Mouse (Mus musculus) hindbrain, embryonic 15.5 days (tissue): ENCODE data around the gene Oxa1l. TPM values are rescaled to one million over a fixed set of nuclear protein-coding genes. Genes with fewer than 3 reads are reported as not detected.
A peak's percentile ranks its signal among the peaks of the same experiment; 100 is the strongest.
"Not testable (repeated sequence)": the region's sequence is repeated elsewhere in the genome, so short reads cannot be mapped to it uniquely, and the experiment has no call there.

ENCODE experiments used
- ATAC-seq: fragments of 200-750 bp; cut with Nextera tagmentation; 2 replicates; pipeline ENCODE4 v1.8.0; 2017; ENCODE audit warnings: low read depth, moderate number of reproducible peaks, moderate TSS enrichment; ENCODE audit not compliant: low FRiP score
- H3K27ac ChIP-seq: fragments of 300-500 bp; sonication (generic); replicated peaks from 2 replicates; pipeline ENCODE4 v1.5.1; 2015; ENCODE audit warnings: mild to moderate bottlenecking, inconsistent platforms
- H3K27me3 ChIP-seq: fragments of 300-500 bp; sonication (generic); 2 replicates; pipeline ENCODE4 v1.6.1; 2015; ENCODE audit warnings: control low read depth, inconsistent platforms
- H3K36me3 ChIP-seq: fragments of 300-500 bp; sonication (generic); 2 replicates; pipeline ENCODE4 v1.6.1; 2015; ENCODE audit warnings: control low read depth, inconsistent platforms
- H3K4me1 ChIP-seq: fragments of 300-500 bp; sonication (generic); replicated peaks from 2 replicates; pipeline ENCODE4 v1.6.1; 2015; ENCODE audit warnings: control low read depth, inconsistent platforms
- H3K4me2 ChIP-seq: fragments of 300-500 bp; sonication (generic); 2 replicates; pipeline ENCODE4 v1.6.1; 2015; ENCODE audit warnings: moderate library complexity, mild to moderate bottlenecking, inconsistent platforms
- H3K4me3 ChIP-seq: fragments of 300-500 bp; sonication (generic); 2 replicates; pipeline ENCODE4 v1.5.1; 2015; ENCODE audit warnings: mild to moderate bottlenecking, inconsistent platforms
- H3K9ac ChIP-seq: fragments of 300-500 bp; sonication (generic); 2 replicates; pipeline ENCODE4 v1.6.1; 2015; ENCODE audit warnings: inconsistent platforms
- H3K9me3 ChIP-seq: fragments of 300-500 bp; sonication (generic); 2 replicates; pipeline ENCODE4 v1.6.1; 2016; ENCODE audit warnings: control low read depth, inconsistent platforms
- WGBS: fragments of 180-500 bp; shearing (Covaris S2); methylation state at CpG from one replicate; pipeline ENCODE4 v1.1.7; 2015; 5-methylcytosine and 5-hydroxymethylcytosine counted together
- polyA plus RNA-seq: library from polyadenylated mRNA; unstranded; fragments of >200 nt; fragmentation: Nextera tagmentation; extraction: Ambion mirVana; gene quantifications from 2 replicates; pipeline ENCODE4 v1.2.1, GENCODE M21; 2015

The Oxa1l gene
- polyA plus RNA-seq: 55.1 and 58.5 TPM in 2 replicates

DNA sequence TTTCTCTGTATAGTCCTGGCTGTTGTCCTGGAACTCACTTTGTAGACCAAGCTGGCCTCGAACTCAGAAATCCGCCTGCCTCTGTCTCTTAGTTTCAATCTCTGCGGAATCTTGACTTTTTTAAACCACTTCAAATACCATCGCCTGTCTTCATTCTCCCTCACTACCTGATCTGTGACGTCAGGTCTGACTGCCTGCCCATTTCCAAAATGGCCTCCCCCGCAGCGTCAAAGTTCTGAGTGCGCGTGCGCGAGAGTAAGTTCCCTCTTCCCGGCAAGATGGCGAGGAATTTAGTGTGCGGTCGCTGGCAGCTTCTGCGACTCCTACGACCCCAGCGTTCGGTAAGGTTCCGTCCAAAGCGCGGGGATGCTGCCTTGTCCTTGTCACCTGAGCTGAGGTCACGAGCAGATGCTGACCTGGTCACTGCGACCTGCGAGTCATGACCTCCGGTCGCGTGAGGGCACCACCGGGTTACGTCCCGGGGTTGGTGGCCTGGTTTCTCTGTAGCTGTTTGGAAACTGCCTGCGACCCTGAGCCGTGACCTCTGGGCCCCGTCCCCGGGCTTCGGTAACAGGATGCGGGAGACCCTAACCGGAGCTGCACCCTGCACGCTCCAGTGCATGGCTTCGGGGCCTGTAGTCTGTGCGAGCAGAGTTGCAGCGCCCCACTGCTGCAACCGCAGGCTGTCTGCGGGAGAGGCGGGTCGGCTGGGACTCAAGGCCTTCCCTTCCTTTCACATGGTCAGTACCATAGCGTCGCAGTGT lies at the start of gene Oxa1l:
Oxa1l (plus strand) TSS at position 258 of the 764 bp plus-strand sequence.
- peak within 1 kb of the TSS; percentile 77 for H3K4me2 ChIP-seq
- peak within 1 kb of the TSS; percentile 82 for H3K27ac ChIP-seq
- H3K9ac ChIP-seq: peak within 1 kb of the TSS; percentile 82
- peak; percentile 91 for ATAC-seq
- WGBS: under 1% methylated on average over 48 of the region's 48 CpGs
- H3K27me3 ChIP-seq: no peaks in the 10 kb centered on the region
- peaks cover 22% of the 10 kb centered on the region for H3K36me3 ChIP-seq
- peaks cover 18% of the 10 kb centered on the region for H3K4me1 ChIP-seq
- H3K9me3 ChIP-seq: no peaks in the 10 kb centered on the region
- H3K4me3 ChIP-seq: peak within 1 kb of the TSS; percentile 67

DNA sequence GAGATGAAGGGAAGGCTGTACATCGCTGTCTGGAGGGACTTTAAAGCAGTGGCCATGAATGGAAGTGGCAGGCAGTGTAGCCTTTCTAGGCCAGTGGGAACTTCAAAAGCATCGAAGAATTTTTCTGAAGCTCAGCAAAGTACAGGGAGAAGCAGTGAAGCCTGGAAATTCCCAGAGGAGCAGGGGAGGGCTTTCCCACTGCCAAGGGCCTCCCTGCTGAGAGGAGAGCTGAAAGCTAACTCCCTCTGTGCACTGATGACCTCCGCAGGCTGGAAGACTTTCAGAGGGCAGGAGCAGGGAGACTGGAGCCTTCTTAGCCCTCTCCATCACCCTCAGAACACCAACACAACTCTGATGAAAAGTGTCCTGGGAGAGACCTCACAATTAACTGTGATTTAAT lies 48.9 kb upstream of the Oxa1l start:
- H3K4me2 ChIP-seq: no peak overlapping the region
- H3K9ac ChIP-seq: no peak overlapping the region
- H3K9me3 ChIP-seq: no peaks in the 10 kb centered on the region
- no peak overlapping the region for H3K27ac ChIP-seq
- no peaks in the 10 kb centered on the region for H3K4me1 ChIP-seq
- H3K4me3 ChIP-seq: no peak overlapping the region
- ATAC-seq: no peak
- H3K27me3 ChIP-seq: no peaks in the 10 kb centered on the region; the same call in 1 of the 2 replicates
- 33% methylated on average over 3 of the region's 3 CpGs for WGBS
- no peaks in the 10 kb centered on the region for H3K36me3 ChIP-seq

GRCm38 (mm10) chr14:54321556-54322376 lies 38.9 kb upstream of the Oxa1l start:
- Histone ChIP-seq H3K4me1 (no peaks in the 10 kb centered on the region), H3K27ac (no peak overlapping the region), H3K4me2 (no peak overlapping the region), H3K36me3 (no peaks in the 10 kb centered on the region), H3K27me3 (no peaks in the 10 kb centered on the region), H3K9me3 (no peaks in the 10 kb centered on the region), H3K9ac (no peak overlapping the region), H3K4me3 (no peak overlapping the region)
- WGBS: 67% methylated on average over 18 of the region's 18 CpGs
- ATAC-seq: no peak

- WGBS: 81% methylated on average over 5 of the region's 5 CpGs
- H3K4me1 ChIP-seq: no peaks in the 10 kb centered on the region
- no peak for ATAC-seq
These were observed 36.1 kb upstream of the Oxa1l start for GRCm38 (mm10) chr14:54324486-54324885.

DNA sequence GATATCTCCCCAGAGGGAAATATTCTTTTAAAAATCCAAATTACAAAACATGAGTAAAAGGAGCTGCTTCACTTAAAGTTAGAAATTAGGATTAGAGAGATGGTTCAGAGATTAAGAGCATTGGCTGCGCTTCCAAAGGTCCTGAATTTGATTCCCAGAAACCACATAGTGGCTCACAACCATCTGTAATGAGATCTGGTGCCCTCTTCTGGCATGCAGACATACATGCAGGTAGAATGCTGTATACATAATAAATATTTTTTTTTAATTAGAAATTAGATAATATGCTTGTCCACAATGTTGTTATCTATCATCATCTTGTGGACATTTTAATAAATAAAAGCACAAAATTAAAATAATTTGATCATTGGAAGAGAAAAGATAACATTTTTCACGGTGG lies 32.1 kb upstream of the Oxa1l start:
- no peak overlapping the region for H3K27ac ChIP-seq
- no peak overlapping the region for H3K4me2 ChIP-seq
- no peak for ATAC-seq
- H3K9ac ChIP-seq: no peak overlapping the region
- H3K27me3 ChIP-seq: no peaks in the 10 kb centered on the region
- H3K9me3 ChIP-seq: no peaks in the 10 kb centered on the region
- WGBS: 85% methylated on average over 2 of the region's 2 CpGs
- H3K4me3 ChIP-seq: no peak overlapping the region
- H3K4me1 ChIP-seq: no peaks in the 10 kb centered on the region
- H3K36me3 ChIP-seq: no peaks in the 10 kb centered on the region

More at GRCm38 (mm10) chr14:54324486-54324885, 36.1 kb upstream of the Oxa1l start:
- Histone ChIP-seq H3K4me3 (no peak overlapping the region), H3K27ac (no peak overlapping the region), H3K36me3 (no peaks in the 10 kb centered on the region), H3K9ac (no peak overlapping the region), H3K4me2 (no peak overlapping the region), H3K27me3 (no peaks in the 10 kb centered on the region), H3K9me3 (no peaks in the 10 kb centered on the region)

- Histone ChIP-seq H3K36me3 (no peaks in the 10 kb centered on the region), H3K4me3 (no peak overlapping the region), H3K27me3 (no peaks in the 10 kb centered on the region), H3K9me3 (no peaks in the 10 kb centered on the region), H3K9ac (no peak overlapping the region), H3K27ac (no peak overlapping the region), H3K4me1 (no peaks in the 10 kb centered on the region), H3K4me2 (no peak overlapping the region)
- WGBS: 52% methylated on average over 9 of the region's 9 CpGs
- no peak for ATAC-seq
These were observed 31.4 kb upstream of the Oxa1l start for GRCm38 (mm10) chr14:54329201-54329600.

DNA sequence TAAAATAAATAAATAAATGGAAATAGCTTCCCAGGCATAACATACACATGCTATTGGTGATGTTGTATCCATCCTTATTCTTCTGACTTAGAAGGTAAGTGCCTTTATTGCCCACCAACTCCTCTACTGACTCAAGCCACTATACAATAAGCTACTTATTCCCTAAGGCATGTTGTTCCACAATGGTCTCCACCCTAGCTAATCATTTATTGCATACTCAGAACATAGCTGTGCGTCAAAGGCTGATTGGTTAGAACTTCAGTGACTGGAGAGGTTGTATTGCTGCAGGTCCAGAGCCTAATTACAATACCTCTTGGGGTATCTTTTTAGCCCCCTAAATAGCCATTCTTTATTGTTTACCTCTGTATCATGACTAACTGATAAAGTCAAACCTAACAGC lies 29.5 kb upstream of the Oxa1l start:
- H3K36me3 ChIP-seq: no peaks in the 10 kb centered on the region
- H3K4me1 ChIP-seq: no peaks in the 10 kb centered on the region
- no peak for ATAC-seq
- no peaks in the 10 kb centered on the region for H3K9me3 ChIP-seq
- H3K27ac ChIP-seq: no peak overlapping the region
- no peaks in the 10 kb centered on the region for H3K27me3 ChIP-seq
- H3K4me3 ChIP-seq: no peak overlapping the region
- no peak overlapping the region for H3K4me2 ChIP-seq
- no peak overlapping the region for H3K9ac ChIP-seq
- WGBS: 100% methylated on average over 1 of the region's 1 CpGs

- 30% methylated on average over 5 of the region's 5 CpGs for WGBS
- H3K4me2 ChIP-seq: no peak overlapping the region
- no peaks in the 10 kb centered on the region for H3K36me3 ChIP-seq
- no peak overlapping the region for H3K9ac ChIP-seq
- H3K4me1 ChIP-seq: no peaks in the 10 kb centered on the region
- no peaks in the 10 kb centered on the region for H3K9me3 ChIP-seq
- H3K4me3 ChIP-seq: no peak overlapping the region
- peak overlapping the region; percentile 58 for H3K27ac ChIP-seq
- H3K27me3 ChIP-seq: no peaks in the 10 kb centered on the region
- ATAC-seq: peak; percentile 82
These were observed 28.2 kb upstream of the Oxa1l start for GRCm38 (mm10) chr14:54332176-54333074.

DNA sequence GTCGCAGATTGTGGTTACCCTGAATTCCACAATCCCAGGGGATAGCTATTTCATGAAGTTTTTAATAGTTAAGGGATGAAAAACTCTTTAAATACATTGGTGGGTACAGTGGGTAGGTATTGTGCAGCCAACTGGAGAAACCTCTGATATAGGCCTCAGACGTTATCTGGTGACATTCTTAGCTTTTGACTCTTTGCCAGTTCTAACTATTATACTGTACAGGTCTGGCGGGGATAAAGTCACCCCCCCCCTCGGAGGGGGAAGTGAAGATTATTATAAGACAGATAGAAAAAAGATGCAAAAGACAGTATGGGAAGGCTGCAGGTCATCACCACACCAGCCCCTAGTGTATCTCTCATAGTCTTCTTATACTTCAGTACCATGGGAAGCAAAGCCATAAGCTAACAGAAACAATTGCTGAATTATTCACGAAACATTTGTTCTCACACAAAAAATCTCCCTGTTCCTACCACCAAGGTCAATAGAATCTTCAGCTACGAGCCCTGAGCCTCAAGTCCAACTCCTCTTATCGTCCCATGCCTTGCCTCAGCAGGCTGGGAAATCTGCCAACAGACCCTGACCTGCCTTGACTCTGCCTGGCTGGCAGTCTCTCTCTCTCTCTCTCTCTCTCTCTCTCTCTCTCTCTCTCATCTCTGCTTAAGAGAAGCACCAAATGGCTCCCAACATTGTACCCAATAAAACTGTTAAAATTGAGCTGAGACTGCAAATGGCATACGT lies 27.0 kb upstream of the Oxa1l start:
- no peak for ATAC-seq
- Histone ChIP-seq H3K27ac (no peak overlapping the region), H3K9me3 (no peaks in the 10 kb centered on the region), H3K4me1 (no peaks in the 10 kb centered on the region), H3K27me3 (no peaks in the 10 kb centered on the region), H3K4me3 (no peak overlapping the region), H3K9ac (no peak overlapping the region), H3K4me2 (no peak overlapping the region), H3K36me3 (no peaks in the 10 kb centered on the region)
- whole genome bisulfite sequencing: 63% methylated on average over 8 of the region's 8 CpGs

GRCm38 (mm10) chr14:54340836-54341235 lies 19.8 kb upstream of the Oxa1l start:
- H3K9ac ChIP-seq: no peak overlapping the region
- H3K27ac ChIP-seq: no peak overlapping the region
- WGBS: 58% methylated on average over 7 of the region's 7 CpGs
- H3K36me3 ChIP-seq: no peaks in the 10 kb centered on the region
- H3K4me1 ChIP-seq: no peaks in the 10 kb centered on the region
- no peaks in the 10 kb centered on the region for H3K9me3 ChIP-seq
- ATAC-seq: no peak
- H3K27me3 ChIP-seq: no peaks in the 10 kb centered on the region
- H3K4me2 ChIP-seq: no peak overlapping the region
- no peak overlapping the region for H3K4me3 ChIP-seq

DNA sequence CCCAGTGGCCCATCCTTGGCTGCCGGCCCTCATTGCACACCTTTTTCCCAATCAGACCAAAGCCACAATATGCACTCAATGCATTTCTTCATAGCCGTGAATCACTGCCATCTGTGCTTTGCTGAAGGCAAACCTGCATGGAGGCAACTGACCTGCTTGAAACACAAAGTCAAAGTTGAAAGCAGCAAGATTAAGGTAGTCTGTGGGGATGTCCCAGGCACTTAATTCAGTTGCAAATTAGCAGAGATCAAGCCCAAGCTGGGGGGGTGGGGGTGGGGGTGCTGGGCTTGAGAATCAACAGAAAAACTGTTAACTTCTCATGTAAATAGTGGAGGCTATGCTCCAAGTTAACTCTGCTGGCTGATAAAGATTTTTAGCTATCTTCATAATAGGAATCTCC lies 18.8 kb upstream of the Oxa1l start:
- H3K36me3 ChIP-seq: not testable (repeated sequence)

More for the DNA sequence above, 18.8 kb upstream of the Oxa1l start:
- not testable (repeated sequence) for H3K27ac ChIP-seq, H3K9me3 ChIP-seq, H3K4me3 ChIP-seq, H3K27me3 ChIP-seq, H3K4me2 ChIP-seq, ATAC-seq, H3K4me1 ChIP-seq, H3K9ac ChIP-seq
- 39% methylated on average over 2 of the region's 2 CpGs for WGBS
